Mouse (Mus musculus): ENCODE results near the gene Dapk2.
A peak's percentile ranks its signal among the peaks of the same experiment; 100 is the strongest.

The Dapk2 gene

GRCm38 (mm10) chr9:66231820-66232479, 73.9 kb downstream of the Dapk2 start:
- no peak for DNase-seq (ENCODE audit: low spot score)

DNA sequence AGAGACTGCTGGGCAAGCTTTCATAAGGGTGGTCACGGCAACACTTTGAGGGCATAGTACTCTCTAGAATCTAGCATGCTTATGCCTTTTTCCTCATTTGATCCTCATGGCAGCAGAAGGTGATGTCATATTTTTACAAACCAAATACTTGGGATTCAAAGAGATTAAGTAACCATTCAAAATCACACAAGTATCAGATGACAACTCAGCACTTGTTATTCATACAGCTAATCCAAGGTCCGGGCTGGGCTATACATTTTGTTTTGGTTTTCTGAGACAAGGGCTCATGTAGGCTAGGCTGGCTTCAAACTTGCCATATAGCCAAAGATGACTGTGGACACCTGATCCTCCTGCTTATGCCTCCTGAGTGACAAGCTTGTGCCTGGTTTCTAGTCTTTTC, 78.6 kb downstream of the Dapk2 start:
- DNase-seq (ENCODE audit: low spot score), result no peak

DNA sequence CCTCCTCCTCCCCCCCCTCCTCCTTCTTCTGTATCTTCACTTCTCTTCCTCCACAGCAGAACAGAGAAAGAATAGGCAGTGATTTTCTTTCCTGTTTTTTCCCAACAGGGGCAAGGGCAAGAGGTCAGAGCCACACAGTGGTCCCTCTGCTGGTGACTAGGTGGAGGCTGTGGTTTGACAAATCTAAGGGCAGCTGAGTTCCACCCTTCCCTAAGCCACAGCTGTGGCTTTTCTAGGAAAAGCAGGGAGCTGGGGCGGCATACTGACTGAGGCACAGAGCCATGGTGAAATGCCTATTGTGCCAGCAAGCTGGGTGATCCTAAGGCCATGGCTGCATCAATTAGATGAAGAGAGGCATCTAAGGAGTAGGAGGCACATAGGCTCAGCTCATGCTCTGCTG, 79.7 kb downstream of the Dapk2 start:
- DNase-seq (ENCODE audit: low spot score), result no peak

DNA sequence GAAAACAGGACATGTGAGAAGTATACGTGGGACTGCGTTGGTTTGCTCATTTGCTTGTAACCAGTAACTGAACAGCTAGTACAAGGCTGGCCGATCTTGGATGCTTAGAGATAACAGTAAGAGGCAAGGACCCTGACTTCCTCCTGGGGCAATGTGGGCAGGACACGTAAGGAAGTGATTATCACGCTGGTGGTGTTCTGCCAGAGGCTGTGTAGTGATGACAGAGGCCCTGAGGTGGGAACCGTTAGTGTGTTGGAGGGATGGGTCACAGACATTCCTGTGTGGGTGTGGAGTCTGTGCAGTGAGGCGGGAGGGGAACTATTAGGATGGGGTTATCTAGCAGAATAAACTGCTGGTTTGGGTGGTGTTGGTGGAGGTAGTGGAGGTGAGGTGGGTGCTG, 81.2 kb downstream of the Dapk2 start:
- no peak for DNase-seq (ENCODE audit: low spot score)

DNA sequence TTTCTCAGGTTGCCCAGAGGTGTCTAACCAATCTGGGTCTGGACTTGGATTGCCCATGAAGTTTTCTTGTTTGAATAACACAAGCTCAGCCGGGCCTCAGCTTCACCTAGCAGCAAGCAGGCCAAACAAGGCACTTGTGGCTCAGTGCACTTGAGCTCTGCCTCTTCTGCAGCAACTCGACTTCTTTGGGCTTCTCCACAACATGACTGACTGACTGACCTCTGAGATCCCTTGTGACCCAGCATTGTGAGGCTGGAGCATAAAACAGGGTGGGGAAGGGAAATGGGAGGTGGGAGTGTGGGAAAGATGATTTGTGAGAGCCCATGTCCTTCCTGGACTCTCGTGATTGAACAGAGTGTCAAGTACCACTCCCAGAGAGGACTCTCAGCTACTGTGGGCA, 81.7 kb downstream of the Dapk2 start:
- DNase-seq (ENCODE audit: low spot score), result no peak

- DNase-seq (ENCODE audit: low spot score), result peak; percentile 20
Measured at GRCm38 (mm10) chr9:66240493-66240892, 82.5 kb downstream of the Dapk2 start.

DNA sequence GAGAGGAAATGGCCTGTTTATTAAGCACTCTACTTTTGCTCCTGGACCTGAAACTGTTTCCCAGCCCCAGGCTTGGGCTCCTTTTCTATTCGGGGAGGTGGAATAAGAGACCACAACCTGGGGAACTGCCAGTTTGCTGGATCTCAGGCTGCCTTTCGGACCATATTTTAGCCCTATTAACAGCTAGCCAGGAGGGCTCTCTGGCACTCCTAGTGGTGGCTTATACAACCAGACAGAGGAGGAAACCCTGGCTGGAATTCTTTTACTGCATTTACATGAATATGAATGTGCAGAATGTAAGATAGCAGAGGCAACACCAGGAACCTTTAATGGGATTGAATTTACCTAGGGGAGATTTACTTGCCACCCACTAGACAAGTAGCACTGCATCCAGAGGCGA, 83.0 kb downstream of the Dapk2 start:
- no peak for DNase-seq (ENCODE audit: low spot score)

DNA sequence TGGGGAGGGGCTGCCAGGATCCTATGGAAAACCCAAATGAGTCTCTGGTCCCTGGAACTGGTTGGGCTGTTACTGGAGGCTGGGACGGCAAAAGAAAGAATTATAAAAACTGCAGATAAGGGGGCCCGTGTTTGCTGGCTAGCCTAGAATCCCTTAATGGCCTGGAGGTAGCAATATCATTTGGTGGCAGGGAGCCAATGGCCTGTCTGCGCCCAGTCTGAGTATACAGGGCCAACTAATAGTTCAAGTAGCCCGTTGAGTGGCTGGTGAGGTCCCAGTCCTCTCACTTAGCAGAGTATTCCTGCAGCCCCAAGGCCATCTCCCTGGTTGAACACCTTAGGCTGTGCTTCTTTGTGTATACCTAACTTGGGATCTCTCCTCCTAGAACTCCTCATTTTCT, 83.7 kb downstream of the Dapk2 start:
- DNase-seq (ENCODE audit: low spot score), result no peak

DNA sequence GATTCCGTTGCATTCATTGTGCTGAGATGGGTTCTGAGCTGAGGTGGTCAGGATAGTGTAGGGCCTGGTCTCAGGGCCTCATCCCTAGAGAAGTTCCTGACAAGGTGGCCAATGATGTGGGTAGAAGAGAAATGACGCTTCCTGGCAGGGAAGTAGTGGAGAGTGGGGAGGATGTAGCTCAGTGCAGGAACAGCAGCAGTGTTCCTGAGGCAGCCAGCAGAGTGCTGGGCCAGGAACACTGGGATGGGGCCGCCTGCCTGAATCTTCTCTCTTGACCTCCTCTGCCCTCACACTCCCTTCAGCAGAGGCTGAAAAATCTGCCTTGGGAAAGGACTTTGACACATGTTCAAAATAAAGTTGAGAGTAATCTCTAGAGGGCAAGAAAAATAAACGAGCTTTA, 85.2 kb downstream of the Dapk2 start:
- no peak for DNase-seq (ENCODE audit: low spot score)

DNA sequence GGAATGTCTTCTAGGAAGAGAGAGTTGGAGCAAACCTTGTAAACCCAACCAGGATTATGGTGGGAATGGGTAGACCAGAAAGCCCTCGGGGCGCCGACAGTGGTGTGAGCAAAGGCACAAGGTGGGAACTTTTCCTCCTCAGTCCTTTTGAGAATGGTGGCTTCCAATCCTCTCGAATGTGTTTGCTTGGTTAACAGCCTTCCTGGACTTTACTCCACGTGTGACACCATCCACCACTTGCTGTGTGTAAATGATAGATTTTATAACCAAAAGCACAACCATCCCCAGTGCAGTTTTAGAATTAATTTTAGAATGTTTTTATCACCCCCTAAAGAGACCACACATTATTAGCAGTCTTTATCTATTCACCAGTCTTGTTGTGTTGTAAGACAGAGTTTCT, 86.1 kb downstream of the Dapk2 start:
- no peak for DNase-seq (ENCODE audit: low spot score)

DNA sequence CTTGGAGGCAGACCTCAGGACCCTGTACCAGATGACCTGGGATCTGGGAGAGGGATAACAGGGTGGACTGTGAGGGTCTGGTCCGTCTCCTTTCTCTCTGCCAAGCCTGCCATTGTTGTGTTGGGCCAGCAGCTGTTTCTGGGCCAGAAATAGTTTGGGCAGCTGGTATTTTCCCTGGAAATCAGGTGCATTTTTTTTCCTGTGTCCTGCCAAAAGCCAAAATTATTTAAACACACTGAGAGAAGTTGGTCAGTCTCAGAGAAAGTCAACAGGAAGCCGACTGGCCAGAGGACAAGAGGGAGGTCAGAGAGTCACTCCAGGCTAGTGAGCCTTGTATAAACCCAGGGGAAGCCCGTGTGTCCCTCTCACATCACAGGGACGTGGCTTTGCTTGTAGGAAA, 87.7 kb downstream of the Dapk2 start:
- DNase-seq (ENCODE audit: low spot score), result no peak

DNA sequence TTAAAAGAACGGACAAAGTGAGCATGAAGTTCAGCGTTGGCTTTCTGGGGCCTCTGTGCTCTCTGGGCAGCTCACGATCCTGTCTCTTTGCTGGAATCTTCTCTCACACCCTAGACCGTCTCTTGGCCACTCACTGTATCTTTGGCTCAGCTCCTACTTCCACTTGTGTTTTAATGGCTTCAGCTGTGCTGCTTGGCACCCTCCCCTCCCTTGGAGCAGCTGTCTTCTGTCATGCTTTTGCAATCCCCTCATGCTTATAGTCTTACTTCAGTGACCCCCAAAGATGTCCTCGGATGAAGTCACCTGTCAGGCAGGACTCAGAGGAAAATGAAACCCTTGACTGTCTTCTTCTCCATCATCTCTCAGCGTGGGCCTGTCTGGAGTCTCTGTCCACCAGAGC, 91.3 kb downstream of the Dapk2 start:
- no peak for DNase-seq (ENCODE audit: low spot score)

GRCm38 (mm10) chr9:66251159-66251691, 93.2 kb downstream of the Dapk2 start:
- DNase-seq (ENCODE audit: low spot score), result no peak

- DNase-seq (ENCODE audit: low spot score), result no peak
Measured at GRCm38 (mm10) chr9:66261741-66262140, 103.7 kb downstream of the Dapk2 start.

DNA sequence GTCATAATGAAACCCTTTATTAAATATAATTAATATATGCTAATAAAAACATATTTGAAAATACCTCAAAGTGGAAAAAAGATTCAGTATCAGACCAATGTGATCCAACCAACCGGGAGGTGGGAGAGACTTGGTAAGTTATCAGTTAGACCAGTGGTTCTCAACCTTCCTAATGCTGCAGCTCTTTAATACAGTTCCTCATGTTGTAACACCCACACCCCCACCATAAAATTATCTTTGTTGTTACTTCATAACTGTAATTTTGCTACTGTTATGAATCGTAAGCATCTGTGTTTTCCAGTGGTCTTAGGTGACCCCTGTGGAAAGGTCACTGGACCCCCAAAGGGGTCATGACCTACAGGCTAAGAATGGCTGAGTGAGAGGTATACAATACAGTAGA, 105.7 kb downstream of the Dapk2 start:
- DNase-seq (ENCODE audit: low spot score), result no peak

DNA sequence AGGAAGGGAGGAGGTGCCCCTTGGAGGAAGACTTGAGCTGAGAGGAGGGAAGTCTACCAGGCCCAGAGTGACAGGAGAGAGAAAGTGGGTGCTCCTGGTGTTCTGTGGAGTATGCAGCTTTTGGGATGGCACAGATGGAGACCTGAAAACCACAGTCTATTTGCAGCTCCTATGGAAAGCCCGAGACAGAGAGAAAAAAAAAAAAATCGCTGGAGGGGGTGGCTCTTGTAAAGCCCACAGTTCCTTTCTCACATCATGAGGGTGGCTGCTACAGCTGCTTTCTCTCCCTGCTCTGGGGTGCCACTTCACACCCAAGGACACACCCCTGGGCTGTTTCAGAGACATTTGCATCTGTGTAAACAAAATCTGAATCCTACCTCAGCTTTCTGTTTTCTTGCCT, 107.6 kb downstream of the Dapk2 start:
- no peak for DNase-seq (ENCODE audit: low spot score)

DNA sequence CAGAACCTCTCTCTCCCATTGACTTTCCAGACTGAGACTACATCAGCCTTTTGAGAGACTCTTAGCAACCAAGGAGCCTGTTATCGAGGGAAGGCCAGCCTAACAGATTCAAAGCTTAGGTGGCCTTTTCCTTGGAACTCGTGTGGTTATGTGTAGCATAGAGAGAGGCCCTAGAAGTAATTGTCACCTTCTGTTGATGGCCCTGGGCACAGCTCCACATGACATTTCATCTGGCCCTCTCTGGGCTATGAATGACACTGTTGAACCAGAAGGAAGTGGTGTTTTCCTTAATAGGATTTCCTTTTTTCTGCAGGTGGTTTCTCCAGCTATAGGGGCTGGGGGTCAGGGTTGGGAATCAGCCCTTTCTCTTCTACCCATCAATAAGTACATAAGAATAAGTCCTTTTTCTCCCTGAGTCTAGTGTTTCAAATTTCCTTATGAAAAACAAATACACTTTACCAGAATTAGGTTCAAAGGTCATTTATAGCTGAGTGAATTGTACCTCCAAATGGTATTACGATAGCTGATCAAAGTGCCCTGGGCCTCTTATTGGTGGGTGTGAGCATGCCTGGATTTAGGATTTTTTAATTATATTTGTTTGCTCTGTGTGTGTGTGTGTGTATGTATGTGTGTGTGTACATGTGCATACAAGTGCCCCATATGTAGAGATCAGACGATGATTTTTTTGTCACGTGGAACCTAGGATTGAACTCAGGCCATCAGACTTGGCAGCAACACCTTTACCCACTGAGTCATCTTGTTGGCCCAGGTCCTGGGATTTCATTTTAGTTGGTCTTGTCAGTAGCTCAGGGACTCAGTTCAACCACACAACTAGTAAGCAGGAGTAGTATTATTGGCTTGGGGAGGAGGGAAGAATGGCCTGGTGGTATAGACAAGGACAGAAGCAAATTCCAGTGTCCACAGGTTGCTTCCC, 108.5 kb downstream of the Dapk2 start:
- DNase-seq (ENCODE audit: low spot score), result no peak

GRCm38 (mm10) chr9:66268804-66269203, 110.8 kb downstream of the Dapk2 start:
- DNase-seq (ENCODE audit: low spot score), result no peak

GRCm38 (mm10) chr9:66270038-66270437, 112.0 kb downstream of the Dapk2 start:
- no peak for DNase-seq (ENCODE audit: low spot score)

- DNase-seq (ENCODE audit: low spot score), result no peak
Measured at GRCm38 (mm10) chr9:66271726-66272125, 113.7 kb downstream of the Dapk2 start.

- no peak for DNase-seq (ENCODE audit: low spot score)
Measured at GRCm38 (mm10) chr9:66273632-66274031, 115.6 kb downstream of the Dapk2 start.

DNA sequence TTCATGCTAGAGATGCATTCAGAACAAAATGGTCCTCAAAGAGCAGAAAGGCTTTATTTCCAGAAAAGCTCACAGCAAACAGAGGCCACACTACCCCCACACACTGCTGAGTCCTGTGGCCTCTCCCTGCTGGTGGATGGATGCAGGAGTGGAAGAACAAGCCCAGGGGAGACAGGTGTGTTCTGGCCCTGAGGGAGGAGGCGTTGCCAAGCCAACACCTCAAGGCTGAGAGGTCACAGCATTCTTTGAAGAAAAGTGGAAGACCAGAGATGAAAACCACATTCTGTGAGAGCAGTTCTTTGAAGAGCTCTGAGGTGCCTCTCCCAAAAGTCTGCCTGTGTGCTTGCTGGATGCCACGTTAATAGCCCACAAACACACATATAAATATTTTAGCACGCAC, 116.6 kb downstream of the Dapk2 start:
- DNase-seq (ENCODE audit: low spot score), result no peak

- DNase-seq (ENCODE audit: low spot score), result no peak
Measured at GRCm38 (mm10) chr9:66275267-66275991, 117.4 kb downstream of the Dapk2 start.

All from T-cell, adult 2 months (primary cell).